ENCODE assay signal across 9 mouse cellular contexts in the genomic region with DNA sequence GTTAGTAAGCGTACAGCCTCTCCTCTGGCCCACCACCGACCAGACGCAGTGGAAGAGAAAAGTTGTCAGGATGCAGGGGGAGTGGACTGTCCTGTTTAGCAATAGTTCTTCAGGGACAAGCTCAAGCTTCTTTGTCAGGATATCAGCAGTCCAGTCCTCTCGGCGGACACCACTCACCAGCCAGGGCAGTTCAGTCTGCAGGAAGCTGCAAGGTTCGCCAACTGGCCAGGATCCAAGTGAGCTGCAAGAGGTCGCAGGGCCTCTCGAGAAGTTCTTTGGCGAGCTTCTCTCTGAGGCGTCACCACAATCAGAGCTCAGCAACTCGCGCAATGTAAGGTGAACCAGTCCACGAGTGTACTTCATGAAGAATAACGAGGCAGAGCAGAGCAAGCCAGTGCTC. TPM values are rescaled to one million over a fixed set of nuclear protein-coding genes. Genes with fewer than 3 reads are reported as not detected.
DNase-seq lines count a peak whose midpoint lies in the region; ATAC-seq and TF ChIP-seq lines count a peak whose summit lies in the region.
"Had no signal": no experiment of that assay in that cellular context is flagged by ENCODE, and none has a peak within 500 bp of the region (broad histone marks: within the 10 kb centered on the region; RNA-seq: fewer than 3 reads in every experiment).

No protein-coding gene starts in this region.

- H3K4me2 ChIP-seq in intestine, embryonic 15.5 days (replicated peaks), result no peak overlapping the region
- H3K4me2 ChIP-seq in intestine, embryonic 16.5 days (ENCODE audit: low read depth, low read length), result no peak overlapping the region
- H3K4me2 ChIP-seq: midbrain, embryonic 12.5 days had no signal

- 0 out of 2 replicates have a peak overlapping the region, but pooled peaks have one; percentile 23 for H3K27ac ChIP-seq in intestine, embryonic 15.5 days
- H3K27ac ChIP-seq in intestine, embryonic 16.5 days (ENCODE audit: low read length), result no peak overlapping the region
- H3K27ac ChIP-seq: midbrain, embryonic 12.5 days had no signal

- no peaks in the 10 kb centered on the region for H3K9me3 ChIP-seq in intestine, embryonic 15.5 days
- H3K9me3 ChIP-seq in intestine, embryonic 16.5 days (ENCODE audit: control insufficient read depth, low read length), result no peaks in the 10 kb centered on the region
- H3K9me3 ChIP-seq: midbrain, embryonic 12.5 days had no signal

- TF ChIP-seq CTCF in brain, embryonic 14.5 days (IDR thresholded peaks at IDR 0.05; ENCODE audit: borderline replicate concordance, extremely low read depth, insufficient read depth, insufficient read length), result no peak

- TF ChIP-seq POLR2A in brain, embryonic 14.5 days (IDR thresholded peaks at IDR 0.05; ENCODE audit: borderline replicate concordance, extremely low read depth, insufficient read depth, insufficient read length, poor library complexity, severe bottlenecking), result no peak

- H3K9ac ChIP-seq in intestine, embryonic 15.5 days, result no peak overlapping the region
- H3K9ac ChIP-seq in intestine, embryonic 16.5 days (ENCODE audit: low read depth, low read length), result no peak overlapping the region

- peak; percentile 38 for DNase-seq in brain, embryonic 14.5 days (ENCODE audit: low read depth)
- DNase-seq in heart, postnatal 25 days (ENCODE audit: low spot score), result peak; percentile 53
- DNase-seq in lung, postnatal 10 days, result peak; percentile 93
- DNase-seq in layer of hippocampus, adult 9-11 months, result no peak
- DNase-seq in neural tube, embryonic 10.5 days (ENCODE audit: extremely low spot score, low spot score), result no peak

- no peaks in the 10 kb centered on the region for H3K36me3 ChIP-seq in intestine, embryonic 15.5 days
- H3K36me3 ChIP-seq in intestine, embryonic 16.5 days (ENCODE audit: control insufficient read depth, insufficient read depth, low read length), result no peaks in the 10 kb centered on the region
- H3K36me3 ChIP-seq: midbrain, embryonic 12.5 days had no signal

- intact Hi-C loops in heart, postnatal 25 days (cut with DNase I), result no loop called here

- H3K4me1 ChIP-seq in intestine, embryonic 15.5 days (replicated peaks), result peaks cover 3% of the 10 kb centered on the region; the same call in 1 of the 2 replicates
- H3K4me1 ChIP-seq in intestine, embryonic 16.5 days (ENCODE audit: control insufficient read depth, insufficient read depth, low read length), result peaks cover 6% of the 10 kb centered on the region; the same call in 1 of the 2 replicates
- H3K4me1 ChIP-seq: midbrain, embryonic 12.5 days had no signal

- no peak overlapping the region for H3K4me3 ChIP-seq in intestine, embryonic 15.5 days (replicated peaks)
- no peak overlapping the region for H3K4me3 ChIP-seq in intestine, embryonic 16.5 days (ENCODE audit: low read length)
- H3K4me3 ChIP-seq: midbrain, embryonic 12.5 days had no signal

- 70% methylated on average over 14 of the region's 14 CpGs for WGBS in intestine, embryonic 15.5 days
- WGBS in intestine, embryonic 16.5 days, result 67% methylated on average over 14 of the region's 14 CpGs

- no peaks in the 10 kb centered on the region for H3K27me3 ChIP-seq in intestine, embryonic 15.5 days (replicated peaks)
- no peaks in the 10 kb centered on the region for H3K27me3 ChIP-seq in intestine, embryonic 16.5 days (replicated peaks; ENCODE audit: control insufficient read depth, insufficient read depth, low read length)
- H3K27me3 ChIP-seq: midbrain, embryonic 12.5 days had no signal

- no peak for ATAC-seq in intestine, embryonic 15.5 days
- no peak for ATAC-seq in intestine, embryonic 16.5 days
- no peak for ATAC-seq in megakaryocyte-erythroid progenitor cell, adult 5-6 weeks (replicated peaks; ENCODE audit: low FRiP score, low TSS enrichment, poor library complexity, severe bottlenecking)

RNA-seq across cellular contexts. Expression of a gene that starts 21.4 kb away (rescaled TPM):
- polyA plus RNA-seq in intestine, embryonic 15.5 days (2015; fragmentation: Nextera tagmentation; extraction: Ambion mirVana), result 14.0 and 14.2 TPM in 2 replicates
- 13.8 and 14.8 TPM in 2 replicates for polyA plus RNA-seq in intestine, embryonic 16.5 days (2015; fragmentation: Nextera tagmentation; extraction: Ambion mirVana)
- polyA plus RNA-seq in brain, embryonic 14.5 days (2012; rRNA removed), result 22.9 and 25.1 TPM in 2 replicates
- 1 to 10 TPM; 2.9 to 3.8 TPM for total RNA-seq in heart, postnatal 25 days (2021)
- 5.5 and 14.6 TPM in 2 replicates for total RNA-seq in megakaryocyte-erythroid progenitor cell, adult 5-6 weeks (2014; fragmentation: Nextera tagmentation)
- total RNA-seq in megakaryocyte-erythroid progenitor cell, adult 5-6 weeks (2017), result 18.3 and 22.0 TPM in 2 replicates

RNA-seq across cellular contexts. Expression of a gene that starts 34.4 kb away (rescaled TPM):
- polyA plus RNA-seq in intestine, embryonic 15.5 days (2015; fragmentation: Nextera tagmentation; extraction: Ambion mirVana), result 7.3 and 8.1 TPM in 2 replicates
- 8.5 and 10.3 TPM in 2 replicates for polyA plus RNA-seq in intestine, embryonic 16.5 days (2015; fragmentation: Nextera tagmentation; extraction: Ambion mirVana)
- 31.0 and 35.1 TPM in 2 replicates for polyA plus RNA-seq in brain, embryonic 14.5 days (2012; rRNA removed)
- total RNA-seq in heart, postnatal 25 days (2021), result 10 to 100 TPM; 18.2 to 24.2 TPM
- total RNA-seq in megakaryocyte-erythroid progenitor cell, adult 5-6 weeks (2014; fragmentation: Nextera tagmentation), result 91.5 and 117 TPM in 2 replicates
- 37.5 and 38.6 TPM in 2 replicates for total RNA-seq in megakaryocyte-erythroid progenitor cell, adult 5-6 weeks (2017)

RNA-seq across cellular contexts. Expression of a gene that starts 53.4 kb away (rescaled TPM):
- 1.2 and 1.6 TPM in 2 replicates for polyA plus RNA-seq in intestine, embryonic 15.5 days (2015; fragmentation: Nextera tagmentation; extraction: Ambion mirVana)
- polyA plus RNA-seq in intestine, embryonic 16.5 days (2015; fragmentation: Nextera tagmentation; extraction: Ambion mirVana), result 0.66 and 1.1 TPM in 2 replicates
- polyA plus RNA-seq in brain, embryonic 14.5 days (2012; rRNA removed), result 120 and 136 TPM in 2 replicates
- 1 to 10 TPM; 5.3 to 5.5 TPM for total RNA-seq in heart, postnatal 25 days (2021)
- 18.2 and 33.6 TPM in 2 replicates for total RNA-seq in megakaryocyte-erythroid progenitor cell, adult 5-6 weeks (2014; fragmentation: Nextera tagmentation)
- 7.7 and 9.1 TPM in 2 replicates for total RNA-seq in megakaryocyte-erythroid progenitor cell, adult 5-6 weeks (2017)

RNA-seq across cellular contexts. Expression of a gene that starts 55.0 kb away (rescaled TPM):
- 246 and 261 TPM in 2 replicates for polyA plus RNA-seq in intestine, embryonic 15.5 days (2015; fragmentation: Nextera tagmentation; extraction: Ambion mirVana)
- polyA plus RNA-seq in intestine, embryonic 16.5 days (2015; fragmentation: Nextera tagmentation; extraction: Ambion mirVana), result 294 and 314 TPM in 2 replicates
- polyA plus RNA-seq in brain, embryonic 14.5 days (2012; rRNA removed), result 88.9 and 145 TPM in 2 replicates
- total RNA-seq in heart, postnatal 25 days (2021), result 10 to 100 TPM; 91.4 to 92.5 TPM
- total RNA-seq in megakaryocyte-erythroid progenitor cell, adult 5-6 weeks (2014; fragmentation: Nextera tagmentation), result 154 and 184 TPM in 2 replicates
- 55.2 and 93.0 TPM in 2 replicates for total RNA-seq in megakaryocyte-erythroid progenitor cell, adult 5-6 weeks (2017)

Comparison
In these comparisons a context has a peak if more than half of its experiments do, and no peak if none do; other contexts are left out.
1. DNase-seq: peak in brain, embryonic 14.5 days (single experiment), heart, postnatal 25 days (single experiment) and lung, postnatal 10 days (single experiment); none in layer of hippocampus, adult 9-11 months (single experiment) and neural tube, embryonic 10.5 days (single experiment).
2. RNA of a gene that starts 53.4 kb away (polyA plus RNA-seq): 120 to 136 TPM in brain, embryonic 14.5 days; 1.2 to 1.6 TPM in intestine, embryonic 15.5 days and 0.66 to 1.1 TPM in intestine, embryonic 16.5 days; every median in the first group is over 10 times any median in the second.